Mouse (Mus musculus): ENCODE results near the gene Rabif.

The Rabif gene

DNA sequence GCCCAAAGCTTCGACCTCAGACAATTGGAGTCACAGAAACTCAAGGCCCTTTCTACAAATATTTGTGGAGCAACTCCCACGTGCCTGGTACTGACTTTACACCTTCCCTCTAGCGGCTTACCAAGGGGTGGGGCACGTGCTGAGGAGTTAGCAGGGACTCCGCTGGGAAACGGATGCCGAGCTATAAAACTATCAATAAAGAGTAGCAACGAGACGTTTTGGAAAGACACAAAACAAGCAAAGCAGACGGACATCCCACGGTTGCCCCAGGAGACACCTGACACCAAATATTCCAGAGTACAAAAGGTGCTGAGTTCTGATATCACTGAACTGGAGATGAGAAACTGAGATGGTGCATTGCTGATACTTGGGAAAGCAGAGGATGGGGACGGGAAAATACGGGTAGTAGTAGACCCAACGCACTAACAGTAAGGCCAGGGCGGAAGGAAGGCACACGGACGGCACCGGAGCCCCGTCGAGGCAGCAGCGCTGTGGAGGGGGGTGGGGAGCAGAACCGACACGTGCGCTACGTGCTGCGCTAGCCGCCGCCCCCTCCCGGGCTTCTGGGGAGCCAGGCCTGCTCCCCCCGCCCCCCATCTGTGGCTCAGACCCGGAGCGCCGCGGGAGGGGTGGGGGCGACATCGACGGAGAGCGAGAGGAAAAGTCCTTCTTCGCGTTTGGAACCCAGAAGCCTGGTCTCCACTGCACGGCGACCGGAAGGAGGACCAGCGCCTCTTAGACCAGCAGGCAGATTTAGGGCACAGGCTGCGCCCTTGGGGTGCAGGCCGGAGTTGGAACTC, 61.6 kb downstream of the Rabif start:
- peak; percentile 13 to 79 for DNase-seq

DNA sequence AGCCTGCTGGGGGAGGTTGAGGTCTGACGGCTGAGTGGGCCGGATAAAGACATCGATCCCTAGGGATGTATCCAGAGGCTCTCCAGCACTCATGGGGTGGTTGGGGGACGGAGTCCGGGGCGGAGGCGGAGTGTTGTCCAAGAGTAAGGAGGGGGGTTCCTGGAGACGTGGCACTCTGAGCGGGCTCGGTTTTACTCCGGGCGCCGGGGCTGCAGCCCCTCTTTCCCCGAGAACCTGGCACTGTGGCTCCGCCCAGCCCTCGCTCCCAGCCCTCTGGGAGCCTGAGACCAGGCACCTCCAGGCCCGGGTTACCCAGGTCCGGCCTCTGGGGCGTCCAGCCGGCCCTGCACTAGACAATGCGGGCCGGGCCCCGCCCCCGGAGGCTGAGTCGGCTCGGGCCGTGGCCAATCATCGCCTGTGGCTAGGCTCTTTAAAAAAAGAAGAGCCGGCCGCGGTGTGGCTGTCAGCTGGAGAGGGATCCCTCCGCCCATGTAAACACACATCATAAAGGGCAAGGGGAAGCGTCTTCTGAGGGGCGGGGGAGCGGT, 62.3 kb downstream of the Rabif start:
- peak; percentile 96 to 98 for DNase-seq
